Mouse (Mus musculus): ENCODE data around the gene Myo16. TPM values are rescaled to one million over a fixed set of nuclear protein-coding genes. Genes with fewer than 3 reads are reported as not detected.

Gene Myo16
- polyA plus RNA-seq, 1 experiment = not detected

DNA sequence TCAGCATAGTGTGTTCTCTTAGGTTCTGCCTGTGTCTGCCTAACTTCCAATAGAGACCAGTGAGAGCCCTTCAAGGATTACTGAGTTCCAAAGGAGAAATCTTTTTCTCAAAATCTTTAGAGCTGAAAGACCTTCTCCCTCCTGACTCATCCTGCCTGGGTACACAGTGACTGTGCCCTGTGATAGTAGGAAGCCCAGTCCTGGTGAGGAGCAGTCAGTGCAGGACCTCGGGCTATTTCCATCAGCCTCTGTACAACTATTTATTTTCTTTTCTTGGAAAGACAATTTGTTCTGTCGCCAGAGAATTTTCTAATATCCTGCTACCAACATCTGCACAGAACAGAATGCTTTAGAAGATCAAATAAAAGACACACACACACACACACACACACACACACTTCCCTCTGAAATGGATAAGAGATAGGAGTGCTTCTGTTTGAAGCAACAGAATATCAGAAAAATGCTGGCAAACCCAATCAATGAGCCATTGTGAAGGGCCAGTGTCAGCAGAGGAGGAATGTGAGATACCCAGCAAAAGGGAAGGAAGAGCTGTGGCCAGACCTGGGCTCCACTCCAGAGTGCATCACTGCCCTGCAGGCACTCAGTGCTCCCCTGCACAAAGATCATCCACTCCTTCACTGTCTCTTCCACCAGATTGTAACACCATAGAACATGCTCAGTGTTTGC lies 518.3 kb downstream of the Myo16 start:
- no peaks in the 10 kb centered on the region for H3K4me1 ChIP-seq (ENCODE audit: control insufficient read depth, insufficient read depth, insufficient read length, low read length)
- no peak overlapping the region for H3K4me3 ChIP-seq (ENCODE audit: low read depth, low read length)
- TF ChIP-seq POLR2A (IDR thresholded peaks at IDR 0.05; ENCODE audit: low read depth, low read length) (no peak), CTCF (IDR thresholded peaks at IDR 0.05; ENCODE audit: extremely low read depth, insufficient read length, insufficient replicate concordance, low read depth, low read length) (no peak)
- no peaks in the 10 kb centered on the region for H3K36me3 ChIP-seq (ENCODE audit: control insufficient read depth, insufficient read depth, low read length)
- H3K27me3 ChIP-seq (ENCODE audit: control insufficient read depth, insufficient read depth, low read length) = no peaks in the 10 kb centered on the region
- WGBS = 51% methylated on average over 2 of the region's 2 CpGs
- H3K27ac ChIP-seq (ENCODE audit: insufficient read depth, low read depth, low read length) = no peak overlapping the region

- no peaks in the 10 kb centered on the region for H3K27me3 ChIP-seq (ENCODE audit: control insufficient read depth, insufficient read depth, low read length)
- no peaks in the 10 kb centered on the region for H3K4me1 ChIP-seq (ENCODE audit: control insufficient read depth, insufficient read depth, insufficient read length, low read length)
- no peak overlapping the region for H3K27ac ChIP-seq (ENCODE audit: insufficient read depth, low read depth, low read length)
- H3K4me3 ChIP-seq (ENCODE audit: low read depth, low read length) = no peak overlapping the region
- no peaks in the 10 kb centered on the region for H3K36me3 ChIP-seq (ENCODE audit: control insufficient read depth, insufficient read depth, low read length)
- WGBS = 76% methylated on average over 9 of the region's 9 CpGs
- no peak for TF ChIP-seq POLR2A (IDR thresholded peaks at IDR 0.05; ENCODE audit: low read depth, low read length)
- TF ChIP-seq CTCF (IDR thresholded peaks at IDR 0.05; ENCODE audit: extremely low read depth, insufficient read length, insufficient replicate concordance, low read depth, low read length) = no peak
Observed at GRCm38 (mm10) chr8:10677840-10678410, 524.2 kb downstream of the Myo16 start.

DNA sequence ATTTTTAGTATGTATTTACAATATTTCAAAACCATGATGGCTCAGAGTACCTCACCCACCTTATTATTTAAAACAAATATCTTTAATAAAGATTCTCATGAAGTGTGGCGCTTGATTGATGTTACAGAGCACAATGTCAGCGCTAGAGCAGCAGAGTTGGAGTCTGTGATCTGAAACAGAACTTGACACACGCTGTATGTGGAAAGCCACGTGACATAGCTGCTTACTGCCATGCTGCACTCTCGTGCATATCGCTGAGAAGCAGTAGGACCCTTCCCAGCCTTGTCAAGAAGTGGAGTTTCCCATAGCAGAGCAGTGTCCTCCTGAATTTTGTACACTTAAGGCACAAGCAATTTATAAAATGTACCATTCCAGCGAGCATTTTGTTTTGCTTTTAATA lies 528.2 kb downstream of the Myo16 start:
- 76% methylated on average over 7 of the region's 7 CpGs for WGBS
- Histone ChIP-seq H3K4me3 (ENCODE audit: low read depth, low read length) (no peak overlapping the region), H3K27ac (ENCODE audit: insufficient read depth, low read depth, low read length) (no peak overlapping the region), H3K4me1 (ENCODE audit: control insufficient read depth, insufficient read depth, insufficient read length, low read length) (no peaks in the 10 kb centered on the region), H3K27me3 (ENCODE audit: control insufficient read depth, insufficient read depth, low read length) (no peaks in the 10 kb centered on the region), H3K36me3 (ENCODE audit: control insufficient read depth, insufficient read depth, low read length) (no peaks in the 10 kb centered on the region)
- TF ChIP-seq POLR2A (IDR thresholded peaks at IDR 0.05; ENCODE audit: low read depth, low read length) = no peak
- no peak for TF ChIP-seq CTCF (IDR thresholded peaks at IDR 0.05; ENCODE audit: extremely low read depth, insufficient read length, insufficient replicate concordance, low read depth, low read length)

DNA sequence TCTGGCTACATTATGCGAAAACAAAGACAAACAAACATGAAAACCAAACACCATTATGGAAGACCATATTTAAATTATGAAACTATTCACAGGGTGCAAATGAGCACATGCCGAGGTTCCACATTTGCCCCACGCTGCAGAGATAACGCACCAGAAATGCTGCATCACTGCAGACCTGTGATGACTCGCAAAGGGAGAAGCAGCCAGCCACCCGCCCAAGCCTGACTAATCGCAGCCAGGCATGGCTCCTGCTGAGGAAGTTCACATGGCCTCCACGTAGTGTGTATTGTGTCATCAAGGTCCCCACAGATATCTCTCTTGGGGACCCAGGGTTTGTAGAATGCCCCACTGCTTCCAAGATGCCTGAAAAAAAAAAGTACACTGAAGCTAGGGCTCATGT lies 529.4 kb downstream of the Myo16 start:
- H3K27ac ChIP-seq (ENCODE audit: insufficient read depth, low read depth, low read length) = no peak overlapping the region
- TF ChIP-seq CTCF (IDR thresholded peaks at IDR 0.05; ENCODE audit: extremely low read depth, insufficient read length, insufficient replicate concordance, low read depth, low read length) (no peak), POLR2A (IDR thresholded peaks at IDR 0.05; ENCODE audit: low read depth, low read length) (no peak)
- no peaks in the 10 kb centered on the region for H3K27me3 ChIP-seq (ENCODE audit: control insufficient read depth, insufficient read depth, low read length)
- H3K36me3 ChIP-seq (ENCODE audit: control insufficient read depth, insufficient read depth, low read length) = no peaks in the 10 kb centered on the region
- no peak overlapping the region for H3K4me3 ChIP-seq (ENCODE audit: low read depth, low read length)
- H3K4me1 ChIP-seq (ENCODE audit: control insufficient read depth, insufficient read depth, insufficient read length, low read length) = no peaks in the 10 kb centered on the region
- WGBS = 65% methylated on average over 8 of the region's 8 CpGs

Other genes starting within 250 kb of the Myo16 start
- 0.79 and 1.1 TPM in 2 replicates for gene Lig4, start 176.2 kb upstream of the Myo16 start, polyA plus RNA-seq (2012; rRNA removed)
- gene Abhd13, start 176.2 kb upstream of the Myo16 start, polyA plus RNA-seq (2012; rRNA removed) = 2.1 and 2.9 TPM in 2 replicates
- gene Tnfsf13b, start 147.4 kb upstream of the Myo16 start, polyA plus RNA-seq (2012; rRNA removed) = 8.0 and 14.3 TPM in 2 replicates

Data from small intestine, adult 2 months (tissue).